In genomic region chr7:19716822-19717221, GRCm38 (mm10) we compare ENCODE assay signal across 12 mouse cellular contexts. TPM values are rescaled to one million over a fixed set of nuclear protein-coding genes. Genes with fewer than 3 reads are reported as not detected.
DNase-seq lines count a peak whose midpoint lies in the region; ATAC-seq and TF ChIP-seq lines count a peak whose summit lies in the region.
"Had no signal": no experiment of that assay in that cellular context is flagged by ENCODE, and none has a peak within 500 bp of the region (broad histone marks: within the 10 kb centered on the region; RNA-seq: fewer than 3 reads in every experiment).

No protein-coding gene starts in this region.

- H3K4me2 ChIP-seq in heart, embryonic 11.5 days, result peak overlapping the region; percentile 72
- H3K4me2 ChIP-seq in hindbrain, embryonic 15.5 days, result peak overlapping the region; percentile 56
- peak overlapping the region; percentile 48 for H3K4me2 ChIP-seq in midbrain, embryonic 12.5 days (replicated peaks)

- peak overlapping the region; percentile 81; the same call in 1 of the 2 replicates for H3K27ac ChIP-seq in heart, embryonic 11.5 days (ENCODE audit: low read depth, low read length)
- no peak overlapping the region for H3K27ac ChIP-seq in heart, adult 2 months
- H3K27ac ChIP-seq in MEL (ENCODE audit: control insufficient read depth, low read depth, low read length), result peak overlapping the region; percentile 99
- H3K27ac ChIP-seq in hindbrain, embryonic 15.5 days (replicated peaks), result peak overlapping the region; percentile 92
- peak overlapping the region; percentile 80 for H3K27ac ChIP-seq in midbrain, embryonic 12.5 days (replicated peaks)

- TF ChIP-seq CTCF in heart, adult 2 months (IDR thresholded peaks at IDR 0.05), result no peak
- TF ChIP-seq CTCF in MEL (IDR thresholded peaks at IDR 0.05 in 2 of 3, conservative IDR thresholded peaks at IDR 0.05 in 1 of 3; ENCODE audit: control insufficient read depth in 1 of 3, insufficient read depth in 1 of 3, low read depth in 2 of 3, low read length in 3 of 3, poor library complexity in 1 of 3, severe bottlenecking in 1 of 3), result no peak

- H3K27me3 ChIP-seq in heart, embryonic 11.5 days (ENCODE audit: control insufficient read depth, insufficient read depth, low read length), result no peaks in the 10 kb centered on the region
- H3K27me3 ChIP-seq in heart, adult 2 months (ENCODE audit: control insufficient read depth, insufficient read depth, low read length), result no peaks in the 10 kb centered on the region
- H3K27me3 ChIP-seq in MEL (ENCODE audit: control insufficient read depth in 1 of 2, insufficient read depth in 2 of 2, low read length in 2 of 2), result no peaks in the 10 kb centered on the region
- H3K27me3 ChIP-seq in hindbrain, embryonic 15.5 days, result no peaks in the 10 kb centered on the region
- no peaks in the 10 kb centered on the region for H3K27me3 ChIP-seq in midbrain, embryonic 12.5 days

- H3K79me2 ChIP-seq in heart, adult 2 months (replicated peaks; ENCODE audit: control insufficient read depth, insufficient read depth, low read length), result no peaks in the 10 kb centered on the region
- peaks cover 20% of the 10 kb centered on the region for H3K79me2 ChIP-seq in MEL (ENCODE audit: control insufficient read depth, insufficient read depth, low read length, poor library complexity)

- H3K4me1 ChIP-seq in heart, embryonic 11.5 days (ENCODE audit: control insufficient read depth, insufficient read depth, low read length), result peaks cover 13% of the 10 kb centered on the region
- peaks cover 2% of the 10 kb centered on the region for H3K4me1 ChIP-seq in heart, adult 2 months (ENCODE audit: control insufficient read depth, insufficient read depth, low read length)
- H3K4me1 ChIP-seq in MEL (ENCODE audit: control insufficient read depth in 1 of 2, insufficient read depth in 2 of 2, low read length in 2 of 2), result peaks cover 0 to 21% of the 10 kb centered on the region in 2 experiments; a peak in 2 of 4 replicates
- H3K4me1 ChIP-seq in hindbrain, embryonic 15.5 days (replicated peaks), result peaks cover 25% of the 10 kb centered on the region
- peaks cover 25% of the 10 kb centered on the region for H3K4me1 ChIP-seq in midbrain, embryonic 12.5 days

- ATAC-seq in heart, embryonic 11.5 days (replicated peaks; ENCODE audit: insufficient number of reproducible peaks, low FRiP score, low TSS enrichment), result no peak
- ATAC-seq in hindbrain, embryonic 15.5 days (ENCODE audit: low FRiP score, low read depth), result no peak
- no peak for ATAC-seq in midbrain, embryonic 12.5 days (ENCODE audit: low FRiP score, low read depth)
- no peak for ATAC-seq in megakaryocyte progenitor cell, adult 5-6 weeks (replicated peaks; ENCODE audit: poor library complexity)

- intact Hi-C loops in heart, adult 2 months (cut with DNase I), result no loop called here

- DNase-seq in heart, adult 2 months, result no peak
- DNase-seq in MEL (ENCODE audit: low read depth, low spot score), result no peak
- no peak for DNase-seq in thymus, postnatal 4 days
- no peak for DNase-seq in frontal cortex, postnatal 10 days (ENCODE audit: low spot score in 2 of 2)
- DNase-seq: gastrocnemius, postnatal 10 days; right cerebral cortex, postnatal 25 days had no signal

- no peak overlapping the region for H3K4me3 ChIP-seq in heart, embryonic 11.5 days (ENCODE audit: low read depth, low read length)
- no peak overlapping the region for H3K4me3 ChIP-seq in heart, adult 2 months
- H3K4me3 ChIP-seq in MEL (ENCODE audit: control insufficient read depth in 1 of 2, insufficient read depth in 1 of 2, low read depth in 2 of 2, low read length in 2 of 2), result peak overlapping the region; percentile 38 to 63
- H3K4me3 ChIP-seq in hindbrain, embryonic 15.5 days, result peak overlapping the region; percentile 35; the same call in 1 of the 2 replicates
- H3K4me3 ChIP-seq in midbrain, embryonic 12.5 days, result 0 out of 2 replicates have a peak overlapping the region, but pooled peaks have one; percentile 30

- WGBS in heart, embryonic 11.5 days (ENCODE audit: insufficient replicate concordance), result 72% methylated on average over 2 of the region's 2 CpGs
- 71% methylated on average over 2 of the region's 2 CpGs for WGBS in heart, adult 2 months
- 90% methylated on average over 2 of the region's 2 CpGs for WGBS in hindbrain, embryonic 15.5 days
- 82% methylated on average over 2 of the region's 2 CpGs for WGBS in midbrain, embryonic 12.5 days

- H3K9me3 ChIP-seq in heart, embryonic 11.5 days (replicated peaks; ENCODE audit: control insufficient read depth, low read length), result peaks cover 10% of the 10 kb centered on the region
- no peaks in the 10 kb centered on the region for H3K9me3 ChIP-seq in MEL (replicated peaks; ENCODE audit: insufficient read depth, low read length)
- H3K9me3 ChIP-seq in hindbrain, embryonic 15.5 days, result no peaks in the 10 kb centered on the region
- peaks cover 13% of the 10 kb centered on the region for H3K9me3 ChIP-seq in midbrain, embryonic 12.5 days

- TF ChIP-seq RAD21 in MEL (IDR thresholded peaks at IDR 0.05; ENCODE audit: low read depth, low read length), result no peak

- peaks cover 27% of the 10 kb centered on the region for H3K36me3 ChIP-seq in heart, embryonic 11.5 days (ENCODE audit: control insufficient read depth, insufficient read depth, low read length)
- H3K36me3 ChIP-seq in heart, adult 2 months (ENCODE audit: control insufficient read depth, insufficient read depth, low read length), result no peaks in the 10 kb centered on the region
- H3K36me3 ChIP-seq in MEL (ENCODE audit: control insufficient read depth in 1 of 2, insufficient read depth in 2 of 2, low read length in 2 of 2), result peaks cover 3 to 14% of the 10 kb centered on the region in 2 experiments; a peak in 3 of 4 replicates
- H3K36me3 ChIP-seq in hindbrain, embryonic 15.5 days, result peaks cover 16% of the 10 kb centered on the region
- H3K36me3 ChIP-seq in midbrain, embryonic 12.5 days, result peaks cover 37% of the 10 kb centered on the region

- TF ChIP-seq POLR2A in heart, adult 2 months (IDR thresholded peaks at IDR 0.05; ENCODE audit: insufficient read depth, low read depth, low read length), result no peak
- TF ChIP-seq POLR2A in MEL (IDR thresholded peaks at IDR 0.05; ENCODE audit: control insufficient read depth in 1 of 2, insufficient read depth in 1 of 2, low read depth in 1 of 2, low read length in 2 of 2, poor library complexity in 1 of 2), result no peak

- peak overlapping the region; percentile 28; the same call in 1 of the 2 replicates for H3K9ac ChIP-seq in heart, embryonic 11.5 days (ENCODE audit: low read depth, low read length)
- H3K9ac ChIP-seq in heart, adult 2 months (ENCODE audit: low read depth, low read length), result no peak overlapping the region
- peak overlapping the region; percentile 83 for H3K9ac ChIP-seq in MEL (ENCODE audit: control insufficient read depth, low read depth, low read length, poor library complexity, severe bottlenecking)
- peak overlapping the region; percentile 36; the same call in 1 of the 2 replicates for H3K9ac ChIP-seq in hindbrain, embryonic 15.5 days
- peak overlapping the region; percentile 43; the same call in 1 of the 2 replicates for H3K9ac ChIP-seq in midbrain, embryonic 12.5 days (replicated peaks)

- TF ChIP-seq EP300 in heart, adult 2 months (IDR thresholded peaks at IDR 0.05; ENCODE audit: insufficient read depth, low read depth, low read length), result no peak
- no peak for TF ChIP-seq EP300 in MEL (IDR thresholded peaks at IDR 0.05; ENCODE audit: low read depth in 1 of 2, low read length in 2 of 2)

RNA-seq across cellular contexts. Expression of gene Tomm40, which starts 1.6 kb away (rescaled TPM):
- polyA plus RNA-seq in heart, embryonic 11.5 days (2014; fragmentation: Nextera tagmentation; extraction: Ambion mirVana), result 142 and 154 TPM in 2 replicates
- total RNA-seq in heart, adult 2 months (2021), result 10 to 100 TPM; 92.7 to 98.2 TPM
- 81.9 and 91.2 TPM in 2 replicates for polyA plus RNA-seq in heart, adult 2 months (2012; rRNA removed)
- total RNA-seq in MEL (2012; rRNA removed), result 288 and 294 TPM in 2 replicates
- polyA plus RNA-seq in MEL (2012; ENCODE audit: insufficient read depth in 1 of 2, insufficient read length in 2 of 2, low read depth in 1 of 2, low replicate concordance in 2 of 2, missing spikeins in 1 of 2), result 100 to 1,000 TPM in 1 of 2 experiments, not detected in 1; 403 TPM
- 155 and 158 TPM in 2 replicates for polyA plus RNA-seq in hindbrain, embryonic 15.5 days (2015; fragmentation: Nextera tagmentation; extraction: Ambion mirVana)
- 148 and 152 TPM in 2 replicates for polyA plus RNA-seq in midbrain, embryonic 12.5 days (2016; fragmentation: Nextera tagmentation; extraction: Ambion mirVana)
- total RNA-seq in megakaryocyte progenitor cell, adult 5-6 weeks (2015), result 61.5 and 62.2 TPM in 2 replicates
- total RNA-seq in megakaryocyte progenitor cell, adult 5-6 weeks (2017), result 42.5 and 50.8 TPM in 2 replicates

RNA-seq across cellular contexts. Expression of gene Apoe, which starts 17.8 kb away (rescaled TPM):
- 357 and 371 TPM in 2 replicates for polyA plus RNA-seq in heart, embryonic 11.5 days (2014; fragmentation: Nextera tagmentation; extraction: Ambion mirVana)
- total RNA-seq in heart, adult 2 months (2021), result 100 to 1,000 TPM; 278 to 293 TPM
- polyA plus RNA-seq in heart, adult 2 months (2012; rRNA removed), result 456 and 519 TPM in 2 replicates
- 22.6 and 33.3 TPM in 2 replicates for total RNA-seq in MEL (2012; rRNA removed)
- polyA plus RNA-seq in MEL (2012; ENCODE audit: insufficient read depth in 1 of 2, insufficient read length in 2 of 2, low read depth in 1 of 2, low replicate concordance in 2 of 2, missing spikeins in 1 of 2), result 10 to 100 TPM in 1 of 2 experiments, not detected in 1; 61.4 TPM
- polyA plus RNA-seq in hindbrain, embryonic 15.5 days (2015; fragmentation: Nextera tagmentation; extraction: Ambion mirVana), result 624 and 744 TPM in 2 replicates
- polyA plus RNA-seq in midbrain, embryonic 12.5 days (2016; fragmentation: Nextera tagmentation; extraction: Ambion mirVana), result 203 and 260 TPM in 2 replicates
- 18.7 and 27.5 TPM in 2 replicates for total RNA-seq in megakaryocyte progenitor cell, adult 5-6 weeks (2015)
- 110 and 130 TPM in 2 replicates for total RNA-seq in megakaryocyte progenitor cell, adult 5-6 weeks (2017)

RNA-seq across cellular contexts. Expression of gene Apoc1, which starts 24.4 kb away (rescaled TPM):
- 6.9 and 10.8 TPM in 2 replicates for polyA plus RNA-seq in heart, embryonic 11.5 days (2014; fragmentation: Nextera tagmentation; extraction: Ambion mirVana)
- 1 to 10 TPM; 2.7 to 4.2 TPM for total RNA-seq in heart, adult 2 months (2021)
- polyA plus RNA-seq in heart, adult 2 months (2012; rRNA removed), result 3.1 and 7.2 TPM in 2 replicates
- total RNA-seq in MEL (2012; rRNA removed), result not detected in 2 replicates
- polyA plus RNA-seq in MEL (2012; ENCODE audit: insufficient read depth in 1 of 2, insufficient read length in 2 of 2, low read depth in 1 of 2, low replicate concordance in 2 of 2, missing spikeins in 1 of 2), result under 1 TPM in 1 of 2 experiments, not detected in 1; 0.35 TPM
- 1.9 and 2.3 TPM in 2 replicates for polyA plus RNA-seq in hindbrain, embryonic 15.5 days (2015; fragmentation: Nextera tagmentation; extraction: Ambion mirVana)
- 1.3 and 1.8 TPM in 2 replicates for polyA plus RNA-seq in midbrain, embryonic 12.5 days (2016; fragmentation: Nextera tagmentation; extraction: Ambion mirVana)
- total RNA-seq in megakaryocyte progenitor cell, adult 5-6 weeks (2015), result 0.79 and 2.0 TPM in 2 replicates
- total RNA-seq in megakaryocyte progenitor cell, adult 5-6 weeks (2017), result 1.1 and 6.4 TPM in 2 replicates

RNA-seq across cellular contexts. Expression of gene Nectin2, which starts 33.5 kb away (rescaled TPM):
- polyA plus RNA-seq in heart, embryonic 11.5 days (2014; fragmentation: Nextera tagmentation; extraction: Ambion mirVana), result 87.0 and 100 TPM in 2 replicates
- total RNA-seq in heart, adult 2 months (2021), result 10 to 100 TPM; 30.2 to 41.4 TPM
- 29.4 and 30.7 TPM in 2 replicates for polyA plus RNA-seq in heart, adult 2 months (2012; rRNA removed)
- total RNA-seq in MEL (2012; rRNA removed), result 6.9 TPM in 2 replicates
- 10 to 100 TPM in 1 of 2 experiments, not detected in 1; 25.6 TPM for polyA plus RNA-seq in MEL (2012; ENCODE audit: insufficient read depth in 1 of 2, insufficient read length in 2 of 2, low read depth in 1 of 2, low replicate concordance in 2 of 2, missing spikeins in 1 of 2)
- polyA plus RNA-seq in hindbrain, embryonic 15.5 days (2015; fragmentation: Nextera tagmentation; extraction: Ambion mirVana), result 58.9 and 60.4 TPM in 2 replicates
- polyA plus RNA-seq in midbrain, embryonic 12.5 days (2016; fragmentation: Nextera tagmentation; extraction: Ambion mirVana), result 46.7 and 53.3 TPM in 2 replicates
- total RNA-seq in megakaryocyte progenitor cell, adult 5-6 weeks (2015), result 0.95 and 2.2 TPM in 2 replicates
- total RNA-seq in megakaryocyte progenitor cell, adult 5-6 weeks (2017), result 0.78 and 1.0 TPM in 2 replicates

RNA-seq across cellular contexts. Expression of gene Apoc4, which starts 35.5 kb away (rescaled TPM):
- 0.34 TPM in 1 of 2 replicates, not detected in the other for polyA plus RNA-seq in heart, embryonic 11.5 days (2014; fragmentation: Nextera tagmentation; extraction: Ambion mirVana)
- total RNA-seq in heart, adult 2 months (2021), result not detected
- polyA plus RNA-seq in heart, adult 2 months (2012; rRNA removed), result 0.82 TPM in 1 of 2 replicates, not detected in the other
- total RNA-seq in MEL (2012; rRNA removed), result not detected in 2 replicates
- not detected for polyA plus RNA-seq in MEL (2012; ENCODE audit: insufficient read depth in 1 of 2, insufficient read length in 2 of 2, low read depth in 1 of 2, low replicate concordance in 2 of 2, missing spikeins in 1 of 2)
- not detected in 2 replicates for polyA plus RNA-seq in hindbrain, embryonic 15.5 days (2015; fragmentation: Nextera tagmentation; extraction: Ambion mirVana)
- 0.08 TPM in 1 of 2 replicates, not detected in the other for polyA plus RNA-seq in midbrain, embryonic 12.5 days (2016; fragmentation: Nextera tagmentation; extraction: Ambion mirVana)
- total RNA-seq in megakaryocyte progenitor cell, adult 5-6 weeks (2015), result not detected in 2 replicates
- total RNA-seq in megakaryocyte progenitor cell, adult 5-6 weeks (2017), result not detected in 2 replicates
- total RNA-seq: left cerebral cortex, postnatal 14 days had no signal
- polyA plus RNA-seq: brain, embryonic 14.5 days had no signal

Comparison
In these comparisons a context has a peak if more than half of its experiments do, and no peak if none do; other contexts are left out.
1. H3K4me3 ChIP-seq: peak in MEL (2 of 2), hindbrain, embryonic 15.5 days (single experiment) and midbrain, embryonic 12.5 days (single experiment); none in heart, embryonic 11.5 days (single experiment) and heart, adult 2 months (single experiment).
2. Peak in every context shown above with its lines, with median percentiles within 50 percentile points of each other: H3K4me2 ChIP-seq.